Mouse (Mus musculus): Measurements from ENCODE around the gene Olfr770. TPM values are rescaled to one million over a fixed set of nuclear protein-coding genes. Genes with fewer than 3 reads are reported as not detected.

Gene Olfr770
- polyA plus RNA-seq, 1 experiment from 2014 or later: not detected

Other genes starting within 250 kb of the Olfr770 start
- gene Gdf11, start 247.3 kb downstream of the Olfr770 start, polyA plus RNA-seq (2014; fragmentation: Nextera tagmentation; extraction: Ambion mirVana): 4.5 and 5.3 TPM in 2 replicates
- gene Cd63, start 238.0 kb downstream of the Olfr770 start, polyA plus RNA-seq (2014; fragmentation: Nextera tagmentation; extraction: Ambion mirVana): 558 and 572 TPM in 2 replicates
- 8.9 and 11.5 TPM in 2 replicates for gene Rdh5, start 216.1 kb downstream of the Olfr770 start, polyA plus RNA-seq (2014; fragmentation: Nextera tagmentation; extraction: Ambion mirVana)
- 218 and 228 TPM in 2 replicates for gene Bloc1s1, start 215.0 kb downstream of the Olfr770 start, polyA plus RNA-seq (2014; fragmentation: Nextera tagmentation; extraction: Ambion mirVana)
- gene Itga7, start 205.2 kb downstream of the Olfr770 start, polyA plus RNA-seq (2014; fragmentation: Nextera tagmentation; extraction: Ambion mirVana): 2.1 and 2.3 TPM in 2 replicates
- 1.2 and 2.4 TPM in 2 replicates for gene Mettl7b, start 178.0 kb downstream of the Olfr770 start, polyA plus RNA-seq (2014; fragmentation: Nextera tagmentation; extraction: Ambion mirVana)
- not detected in 2 replicates for gene Olfr9, start 149.6 kb downstream of the Olfr770 start, polyA plus RNA-seq (2014; fragmentation: Nextera tagmentation; extraction: Ambion mirVana)
- gene Olfr763, start 128.2 kb downstream of the Olfr770 start, polyA plus RNA-seq (2014; fragmentation: Nextera tagmentation; extraction: Ambion mirVana): not detected in 2 replicates
- gene Olfr764-ps1, start 99.1 kb downstream of the Olfr770 start, polyA plus RNA-seq (2014; fragmentation: Nextera tagmentation; extraction: Ambion mirVana): not detected in 2 replicates
- not detected in 2 replicates for gene Olfr765, start 89.0 kb downstream of the Olfr770 start, polyA plus RNA-seq (2014; fragmentation: Nextera tagmentation; extraction: Ambion mirVana)
- not detected in 2 replicates for gene Olfr766-ps1, start 70.0 kb downstream of the Olfr770 start, polyA plus RNA-seq (2014; fragmentation: Nextera tagmentation; extraction: Ambion mirVana)
- not detected in 2 replicates for gene Olfr767, start 56.1 kb downstream of the Olfr770 start, polyA plus RNA-seq (2014; fragmentation: Nextera tagmentation; extraction: Ambion mirVana)
- not detected in 2 replicates for gene Olfr768, start 39.6 kb downstream of the Olfr770 start, polyA plus RNA-seq (2014; fragmentation: Nextera tagmentation; extraction: Ambion mirVana)
- not detected in 2 replicates for gene Olfr769, start 21.1 kb downstream of the Olfr770 start, polyA plus RNA-seq (2014; fragmentation: Nextera tagmentation; extraction: Ambion mirVana)
- gene Olfr771, start 25.8 kb upstream of the Olfr770 start, polyA plus RNA-seq (2014; fragmentation: Nextera tagmentation; extraction: Ambion mirVana): not detected in 2 replicates
- not detected in 2 replicates for gene Olfr772, start 38.9 kb upstream of the Olfr770 start, polyA plus RNA-seq (2014; fragmentation: Nextera tagmentation; extraction: Ambion mirVana)
- not detected in 2 replicates for gene Olfr773, start 48.4 kb upstream of the Olfr770 start, polyA plus RNA-seq (2014; fragmentation: Nextera tagmentation; extraction: Ambion mirVana)
- gene Olfr774, start 97.2 kb upstream of the Olfr770 start, polyA plus RNA-seq (2014; fragmentation: Nextera tagmentation; extraction: Ambion mirVana): not detected in 2 replicates
- gene Olfr775, start 109.4 kb upstream of the Olfr770 start, polyA plus RNA-seq (2014; fragmentation: Nextera tagmentation; extraction: Ambion mirVana): not detected in 2 replicates
- gene Olfr776, start 120.1 kb upstream of the Olfr770 start, polyA plus RNA-seq (2014; fragmentation: Nextera tagmentation; extraction: Ambion mirVana): not detected in 2 replicates
- not detected in 2 replicates for gene Olfr777, start 132.5 kb upstream of the Olfr770 start, polyA plus RNA-seq (2014; fragmentation: Nextera tagmentation; extraction: Ambion mirVana)
- not detected in 2 replicates for gene Olfr780, start 179.1 kb upstream of the Olfr770 start, polyA plus RNA-seq (2014; fragmentation: Nextera tagmentation; extraction: Ambion mirVana)
- gene Olfr781, start 189.9 kb upstream of the Olfr770 start, polyA plus RNA-seq (2014; fragmentation: Nextera tagmentation; extraction: Ambion mirVana): not detected in 2 replicates
- gene Olfr782, start 209.9 kb upstream of the Olfr770 start, polyA plus RNA-seq (2014; fragmentation: Nextera tagmentation; extraction: Ambion mirVana): not detected in 2 replicates
- gene Olfr784, start 245.1 kb upstream of the Olfr770 start, polyA plus RNA-seq (2014; fragmentation: Nextera tagmentation; extraction: Ambion mirVana): 0.11 and 0.20 TPM in 2 replicates